Mouse (Mus musculus): ENCODE measurements around the gene Erg.

Gene Erg

GRCm38 (mm10) chr16:95585541-95586310, 667 bp downstream of the Erg start:
- no peak for DNase-seq (ENCODE audit: extremely low read depth, insufficient read length, low spot score)

DNA sequence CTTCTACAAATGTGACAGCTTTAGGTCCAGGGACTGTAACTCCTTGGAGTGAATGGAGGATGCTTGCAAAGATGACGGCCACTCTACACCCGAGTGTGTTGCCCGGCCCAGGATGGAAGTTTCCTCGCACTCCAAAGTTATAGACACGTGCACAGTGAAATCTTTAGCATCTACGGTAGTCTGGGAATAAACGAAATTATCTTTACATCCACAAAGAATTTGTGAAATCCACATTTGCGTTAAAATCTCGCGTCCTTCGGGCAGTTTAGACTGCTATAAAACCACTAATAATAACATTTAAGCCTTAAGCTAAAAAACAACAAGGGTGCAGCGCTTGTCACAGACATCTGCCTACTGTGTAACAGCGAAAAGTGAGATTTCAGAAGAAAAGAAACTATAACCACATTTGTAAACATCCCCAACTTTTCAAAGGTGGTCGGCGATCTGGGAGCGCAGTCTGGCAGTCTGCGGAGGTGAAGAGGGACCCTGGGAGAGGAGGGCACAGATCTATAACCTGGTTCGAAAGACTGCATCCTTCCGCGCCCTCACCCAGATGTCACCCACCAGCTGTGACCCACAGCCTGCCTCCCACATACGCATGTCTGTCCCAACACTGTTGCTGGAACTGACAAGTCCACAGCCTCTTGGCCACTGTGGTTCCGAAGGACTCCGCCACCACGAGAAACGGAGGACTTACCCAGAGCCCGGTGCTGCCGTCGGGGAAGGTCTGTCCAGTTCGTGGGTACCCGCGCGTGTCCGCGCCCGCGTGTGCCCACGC, 1.5 kb downstream of the Erg start:
- DNase-seq (ENCODE audit: extremely low read depth, insufficient read length, low spot score), result no peak

GRCm38 (mm10) chr16:95579289-95579688, 7.1 kb downstream of the Erg start:
- no peak for DNase-seq (ENCODE audit: extremely low read depth, insufficient read length, low spot score)

DNA sequence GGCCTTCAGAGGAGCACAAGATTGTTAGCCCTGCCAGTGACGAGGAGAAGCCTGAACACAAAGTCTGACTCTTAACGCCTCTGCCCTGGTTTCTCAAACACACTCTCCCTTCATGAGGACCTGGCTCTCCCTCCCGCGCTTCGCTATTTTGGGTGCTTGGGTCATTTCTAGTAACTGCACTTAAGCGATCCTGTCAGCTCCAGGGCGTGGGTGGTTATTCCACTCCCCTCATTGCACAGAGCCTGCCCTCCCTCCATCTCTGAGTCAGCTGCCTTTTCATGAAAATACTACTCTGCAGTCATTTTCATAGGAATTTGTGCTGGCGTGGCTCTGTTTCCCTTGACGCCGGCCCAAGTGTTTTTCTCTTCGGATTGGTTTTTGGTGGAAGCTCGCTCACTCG, 13.2 kb downstream of the Erg start:
- no peak for DNase-seq (ENCODE audit: extremely low read depth, insufficient read length, low spot score)

DNA sequence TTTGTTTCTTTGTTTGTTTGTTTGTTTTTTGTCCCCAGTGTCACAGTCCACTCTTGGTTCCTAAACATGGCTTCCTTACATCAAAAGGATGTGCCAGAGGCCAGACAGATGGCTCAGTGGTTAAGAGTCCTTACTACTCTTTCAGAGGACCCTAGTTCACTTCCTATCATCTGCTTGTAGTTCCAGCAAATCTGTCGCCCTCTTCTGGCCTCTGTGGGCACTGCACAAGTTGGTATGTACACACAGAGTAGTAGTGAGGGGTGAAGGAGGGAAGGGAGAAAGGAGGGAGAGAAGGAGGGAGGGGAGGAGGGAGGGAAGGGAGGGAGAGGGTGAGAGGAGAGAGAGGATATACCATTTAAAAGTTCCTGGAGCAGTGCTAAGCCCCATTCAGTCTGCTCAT, 15.8 kb downstream of the Erg start:
- DNase-seq (ENCODE audit: extremely low read depth, insufficient read length, low spot score), result no peak

GRCm38 (mm10) chr16:95556834-95557233, 29.6 kb downstream of the Erg start:
- no peak for DNase-seq (ENCODE audit: extremely low read depth, insufficient read length, low spot score)

DNA sequence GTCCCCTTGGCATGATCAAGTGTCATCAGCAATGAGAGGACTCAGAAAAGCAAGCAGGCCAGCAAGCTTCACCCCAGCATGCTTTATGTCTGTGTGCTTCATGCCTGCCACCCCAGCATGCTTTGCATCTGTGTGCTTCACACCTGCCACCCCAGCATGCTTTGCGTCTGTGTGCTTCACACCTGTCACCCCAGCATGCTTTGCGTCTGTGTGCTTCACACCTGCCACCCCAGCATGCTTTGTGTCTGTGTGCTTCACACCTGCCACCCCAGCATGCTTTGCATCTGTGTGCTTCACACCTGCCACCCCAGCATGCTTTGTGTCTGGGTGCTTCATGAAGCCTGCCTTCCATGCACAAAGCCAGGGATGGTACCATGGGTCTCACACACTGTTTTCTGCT, 33.3 kb downstream of the Erg start:
- DNase-seq (ENCODE audit: extremely low read depth, insufficient read length, low spot score), result no peak

DNA sequence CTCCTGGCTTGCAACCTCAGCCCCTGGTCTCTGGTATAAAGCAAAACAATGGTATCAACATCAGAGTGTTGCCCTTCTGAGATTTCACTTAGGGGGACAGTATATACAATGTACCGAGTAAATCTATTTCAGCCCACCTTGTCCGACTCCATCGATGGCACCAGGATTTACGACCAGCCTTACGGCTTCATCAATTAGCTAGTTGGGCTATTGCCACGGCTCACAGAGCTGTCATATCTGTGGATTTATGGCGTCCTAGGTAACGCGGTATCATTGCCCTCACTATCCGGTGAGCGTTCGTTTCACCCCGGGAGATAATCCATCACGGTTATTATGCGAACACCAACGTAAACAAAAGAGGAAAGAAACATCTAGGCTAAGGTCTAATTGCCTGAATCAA, 33.9 kb downstream of the Erg start:
- no peak for DNase-seq (ENCODE audit: extremely low read depth, insufficient read length, low spot score)

DNA sequence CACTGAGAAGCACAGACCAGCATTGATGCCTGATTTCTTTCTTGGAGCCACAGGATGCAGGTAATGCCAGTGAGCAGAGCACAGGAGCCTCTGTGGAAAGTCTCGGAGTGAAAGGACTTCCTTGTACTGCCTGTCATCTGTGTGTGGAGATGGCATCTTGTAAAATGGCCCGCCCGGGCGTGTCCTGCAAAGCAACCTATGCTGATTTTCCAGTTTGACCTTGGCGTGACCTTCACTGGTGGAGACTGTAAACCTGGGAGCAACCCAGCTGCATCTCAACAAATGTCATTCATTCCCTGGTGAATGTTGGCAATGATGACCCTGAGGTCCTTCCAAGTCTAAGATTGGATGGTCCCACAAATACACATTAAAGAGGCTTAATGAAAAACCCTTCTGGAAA, 35.9 kb downstream of the Erg start:
- no peak for DNase-seq (ENCODE audit: extremely low read depth, insufficient read length, low spot score)

DNA sequence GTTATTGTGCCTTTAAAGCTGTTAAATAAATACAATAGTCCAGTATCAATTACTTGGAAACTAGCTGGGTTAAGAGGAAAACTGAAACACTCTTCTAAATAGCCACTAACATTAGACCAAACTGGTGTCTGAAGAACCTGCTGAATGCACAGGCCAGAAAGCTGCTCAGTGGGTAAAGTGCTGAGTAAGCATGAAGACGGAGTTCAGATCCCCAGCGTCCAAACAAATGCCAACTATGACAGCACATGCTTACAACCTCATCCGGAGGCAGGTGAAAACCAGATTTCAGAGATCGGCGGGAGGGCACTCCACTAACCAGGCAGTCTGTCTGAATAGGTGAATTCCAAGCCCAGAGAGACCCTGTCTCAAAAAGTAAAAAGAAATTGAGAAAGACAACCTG, 41.6 kb downstream of the Erg start:
- DNase-seq (ENCODE audit: extremely low read depth, insufficient read length, low spot score), result no peak

- DNase-seq (ENCODE audit: extremely low read depth, insufficient read length, low spot score), result no peak
These were observed 42.9 kb downstream of the Erg start for GRCm38 (mm10) chr16:95543471-95543870.

DNA sequence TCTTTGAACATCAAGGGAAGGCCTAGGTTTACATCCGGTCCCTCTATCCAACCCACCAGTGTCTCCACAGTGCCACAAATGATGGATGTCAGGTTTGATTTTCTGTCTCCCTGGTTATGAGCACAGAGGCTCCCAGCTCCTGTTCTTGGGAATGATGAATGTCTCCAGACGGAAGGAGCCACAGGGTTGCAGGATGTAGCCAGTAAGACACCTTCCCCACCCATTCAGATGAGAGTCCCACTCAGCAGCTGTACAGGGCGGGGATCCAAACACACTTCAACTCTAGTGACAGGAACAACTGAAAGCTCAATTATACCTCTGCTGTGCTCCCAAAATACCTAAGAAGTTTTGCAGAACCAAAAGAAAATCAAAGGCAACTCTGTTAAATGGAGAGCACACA, 51.2 kb downstream of the Erg start:
- DNase-seq (ENCODE audit: extremely low read depth, insufficient read length, low spot score), result no peak

DNA sequence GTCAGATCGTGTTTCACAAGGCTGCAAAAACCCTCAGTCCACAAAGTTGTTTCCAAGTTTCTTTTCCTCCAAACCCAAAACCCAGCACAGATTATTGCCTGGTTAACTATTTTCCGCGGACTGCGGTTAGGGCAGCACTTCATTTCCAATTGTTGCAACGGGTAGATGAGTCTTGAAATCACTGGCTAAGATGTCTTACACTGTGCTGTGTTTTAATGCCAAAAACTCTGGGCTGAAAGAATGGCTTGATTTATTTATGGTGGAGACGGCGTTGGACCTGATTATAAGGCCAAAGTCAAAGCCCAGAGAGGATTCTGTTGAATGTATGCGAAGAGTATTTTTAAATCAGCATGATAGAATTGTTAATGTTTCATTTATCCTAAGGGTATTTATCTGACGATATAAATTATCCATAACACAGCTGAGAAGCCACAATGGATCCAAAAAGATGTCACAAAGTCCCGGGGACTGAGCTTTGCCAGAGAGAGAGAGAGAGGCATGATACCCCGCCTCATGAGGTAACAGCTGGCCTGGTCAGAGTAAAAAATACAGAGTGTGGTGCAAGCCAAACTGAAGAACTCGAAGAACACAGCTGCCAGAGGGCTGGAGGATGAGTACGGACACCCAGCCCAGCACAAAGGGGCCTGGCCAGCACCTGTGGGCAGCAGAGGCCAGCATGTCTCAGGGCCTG, 53.9 kb downstream of the Erg start:
- no peak for DNase-seq (ENCODE audit: extremely low read depth, insufficient read length, low spot score)

DNA sequence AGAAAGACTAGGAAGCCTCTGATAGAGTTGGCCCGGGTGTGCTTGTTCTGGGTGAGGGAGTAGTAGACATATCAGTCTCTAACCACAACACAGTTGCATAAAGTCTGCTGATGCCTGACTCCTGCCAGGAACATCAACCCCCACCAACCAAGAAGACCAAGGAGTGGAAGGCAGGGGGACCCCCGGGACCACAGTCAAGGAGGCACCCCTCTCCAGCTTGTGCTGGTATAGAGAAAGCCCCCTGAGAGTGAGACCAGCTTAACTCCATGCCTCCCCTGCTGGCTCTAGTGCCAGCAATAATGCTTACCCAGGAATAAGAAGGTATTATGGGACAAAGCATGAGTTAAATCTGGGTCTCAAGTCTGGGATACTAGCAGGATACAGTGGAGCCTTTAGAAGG, 58.8 kb downstream of the Erg start:
- no peak for DNase-seq (ENCODE audit: extremely low read depth, insufficient read length, low spot score)

GRCm38 (mm10) chr16:95519520-95519919, 66.9 kb downstream of the Erg start:
- no peak for DNase-seq (ENCODE audit: extremely low read depth, insufficient read length, low spot score)

GRCm38 (mm10) chr16:95506051-95506450, 80.3 kb downstream of the Erg start:
- no peak for DNase-seq (ENCODE audit: extremely low read depth, insufficient read length, low spot score)

DNA sequence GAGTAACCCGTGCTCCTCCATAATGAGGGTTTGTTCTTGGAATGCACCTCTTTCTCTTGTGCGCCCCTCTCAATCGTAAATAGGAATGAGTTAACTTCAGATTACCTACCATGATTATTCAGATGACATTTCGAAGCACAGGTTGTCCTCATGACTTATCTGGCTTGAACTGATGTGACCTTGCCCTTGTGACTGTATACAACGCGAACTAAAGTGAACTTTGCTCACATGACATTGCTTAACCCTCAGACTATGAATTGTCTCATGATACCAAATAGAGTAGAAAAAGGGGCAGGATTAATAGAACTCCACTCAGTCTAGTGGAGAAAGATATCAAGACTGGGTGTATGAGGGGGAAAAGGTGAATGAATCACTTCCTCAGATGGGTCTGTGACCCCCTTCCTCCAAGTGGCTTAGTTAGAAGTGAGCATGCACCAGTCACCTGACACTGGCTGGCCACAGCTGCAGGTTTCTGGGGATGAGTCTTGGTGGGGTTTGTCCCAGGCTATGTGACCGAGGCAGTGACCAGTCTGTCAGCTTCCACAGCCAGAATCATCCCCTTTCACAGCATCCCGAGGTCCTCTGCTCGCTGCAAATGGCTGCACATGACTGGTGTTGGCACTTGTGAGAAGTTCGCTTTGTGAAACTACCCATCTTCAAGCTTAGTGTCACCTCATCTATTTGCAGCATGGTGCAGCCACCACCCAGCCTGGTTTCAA, 89.7 kb downstream of the Erg start:
- no peak for DNase-seq (ENCODE audit: extremely low read depth, insufficient read length, low spot score)

DNA sequence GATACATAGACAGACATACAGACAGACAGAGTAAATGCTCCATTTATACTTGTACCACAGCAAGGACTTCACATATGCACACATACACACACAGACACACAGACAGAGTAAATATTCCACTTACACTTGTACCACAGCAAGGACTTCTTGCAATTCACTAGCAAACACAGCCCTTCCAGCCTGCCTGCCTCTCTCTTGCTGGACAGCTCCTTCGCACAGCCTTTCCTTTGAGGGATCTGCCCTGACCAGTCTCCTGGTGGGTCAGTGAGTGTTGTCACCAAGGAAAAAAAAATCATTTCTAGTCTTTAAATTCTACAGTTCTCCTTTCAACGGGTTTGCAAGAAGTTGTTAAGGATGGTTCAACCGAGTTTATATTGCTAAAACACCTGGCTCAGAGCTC, 92.3 kb downstream of the Erg start:
- no peak for DNase-seq (ENCODE audit: extremely low read depth, insufficient read length, low spot score)

DNA sequence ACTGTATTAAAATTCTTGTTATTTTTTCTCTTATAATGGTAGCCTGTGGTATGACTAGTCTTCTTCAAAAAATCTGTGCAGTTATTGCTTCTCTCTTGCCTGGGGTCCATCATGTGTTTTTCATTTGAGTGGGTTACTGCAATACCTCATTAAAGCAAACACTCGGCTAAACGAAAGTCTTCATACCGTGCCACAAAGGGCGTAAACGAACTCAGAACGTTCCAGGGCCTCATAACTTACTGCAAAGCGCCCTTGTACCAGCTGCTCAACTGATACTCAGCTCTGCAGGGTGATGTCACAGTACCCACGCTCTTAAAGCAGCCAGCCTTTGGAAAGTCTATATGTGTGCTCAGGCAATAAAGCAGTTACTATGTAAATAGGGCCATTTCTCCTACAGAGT, 93.1 kb downstream of the Erg start:
- DNase-seq (ENCODE audit: extremely low read depth, insufficient read length, low spot score), result no peak

DNA sequence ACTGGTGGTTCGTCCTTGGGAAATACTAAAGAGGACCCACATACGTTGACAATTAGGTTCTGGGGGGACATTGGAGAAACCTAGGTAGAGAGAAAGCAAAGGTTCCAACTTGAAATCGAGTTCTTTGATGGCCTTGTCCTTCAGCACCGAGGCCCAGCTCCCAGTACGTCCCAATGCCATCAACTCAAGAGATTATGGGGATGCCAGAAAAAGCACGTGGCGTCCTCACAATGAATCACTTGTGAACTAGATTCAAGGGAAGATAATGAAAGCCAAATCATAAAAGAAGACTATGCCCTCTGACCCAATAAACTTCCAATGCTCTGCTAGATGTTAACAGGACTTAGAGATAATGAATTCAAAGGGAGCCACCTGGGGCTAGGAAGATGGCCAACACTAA, 94.2 kb downstream of the Erg start:
- no peak for DNase-seq (ENCODE audit: extremely low read depth, insufficient read length, low spot score)

GRCm38 (mm10) chr16:95490386-95490785, 96.0 kb downstream of the Erg start:
- no peak for DNase-seq (ENCODE audit: extremely low read depth, insufficient read length, low spot score)
